Mouse (Mus musculus) yolk sac, embryonic 10.5 days (tissue): ENCODE results near the gene Fa2h.

Experiments
- DNase-seq: peaks from one replicate; pipeline ENCODE4 v3.0.0-alpha.2; 2017; ENCODE audit warnings: low spot score

The Fa2h gene

DNA sequence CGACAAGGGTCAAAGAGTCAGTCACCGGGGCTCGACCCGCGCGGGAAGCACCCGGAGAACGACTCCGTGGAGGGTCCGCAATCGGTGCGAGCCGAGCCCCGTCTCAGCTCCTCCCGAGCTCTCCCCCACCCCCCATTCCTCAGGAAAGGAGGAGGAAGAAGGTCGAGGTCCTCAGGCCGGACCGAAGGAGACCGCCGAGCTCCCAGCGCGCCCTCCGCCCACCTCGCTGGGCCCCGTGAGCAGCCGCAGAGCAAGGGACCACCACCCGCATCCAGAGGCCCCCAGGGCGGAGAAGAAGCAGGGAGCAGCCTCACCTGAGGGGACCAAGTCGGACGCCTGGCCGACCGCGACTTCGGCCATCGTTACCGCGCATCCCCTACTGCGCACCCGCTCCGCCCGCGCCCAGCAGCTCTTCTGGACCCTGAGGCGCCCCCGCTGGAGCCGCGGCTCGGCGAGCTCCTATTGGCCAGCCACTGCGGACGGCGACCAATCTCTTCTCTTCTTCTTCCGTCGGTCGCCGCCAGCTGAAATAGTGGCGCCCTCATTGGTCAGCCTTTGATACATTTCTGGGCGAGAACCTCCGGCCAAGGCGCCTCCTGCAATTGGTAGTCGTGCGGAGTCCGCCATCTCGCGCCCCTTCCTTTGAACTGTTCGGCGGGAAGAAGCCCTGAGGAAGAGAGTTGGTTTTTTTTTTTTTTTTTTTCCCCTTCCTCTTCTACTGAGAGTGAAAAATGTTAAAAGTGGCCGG is 93.6 kb downstream of the Fa2h start, which contains the start of gene Rfwd3:
Rfwd3 (minus strand) TSS at position 402 of the 748 bp plus-strand sequence.
- DNase-seq: peak; percentile 98

DNA sequence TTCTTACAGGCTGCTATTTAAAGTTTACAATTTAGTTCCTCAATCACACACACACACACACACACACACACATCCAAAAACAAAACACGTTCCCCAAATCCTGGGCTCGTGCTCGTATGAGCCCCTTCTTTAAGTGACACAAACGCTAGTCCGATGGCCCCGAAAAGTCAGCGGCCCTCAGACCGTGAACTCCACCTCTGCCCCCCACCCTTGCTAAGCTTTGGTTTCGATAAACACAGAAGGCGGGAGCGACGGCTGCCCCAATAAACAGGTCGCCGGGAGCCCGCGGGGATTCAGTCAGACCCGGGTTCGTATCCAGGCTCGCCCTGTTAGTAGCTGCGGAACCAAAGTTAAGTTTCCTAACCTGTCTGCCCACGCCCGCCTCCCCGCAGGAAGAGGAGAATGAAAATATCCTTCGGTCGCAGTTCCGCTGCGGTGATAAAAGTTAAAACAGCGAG is 94.2 kb downstream of the Fa2h start:
- peak; percentile 73 for DNase-seq

DNA sequence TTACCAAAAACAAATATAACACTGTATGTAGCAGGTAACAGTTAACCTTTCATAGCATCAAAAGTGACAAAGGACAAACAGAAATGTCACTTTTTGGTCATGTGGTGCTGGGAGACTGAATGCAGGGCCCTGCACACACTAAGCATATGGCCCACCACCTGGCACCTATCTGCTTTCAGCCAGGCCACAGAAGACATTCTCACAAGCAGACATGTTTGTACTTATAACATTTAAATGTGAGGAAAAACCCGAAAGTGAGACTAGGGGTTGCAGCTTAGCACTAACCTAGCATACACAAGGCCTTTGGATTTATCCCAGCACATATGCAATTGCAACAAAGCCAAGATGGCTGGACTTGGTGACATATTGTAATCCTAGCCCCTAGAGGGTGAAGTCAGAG is 95.6 kb downstream of the Fa2h start:
- DNase-seq: no peak
